Comparison of ENCODE assay signal across 11 mouse cellular contexts in the genomic region with DNA sequence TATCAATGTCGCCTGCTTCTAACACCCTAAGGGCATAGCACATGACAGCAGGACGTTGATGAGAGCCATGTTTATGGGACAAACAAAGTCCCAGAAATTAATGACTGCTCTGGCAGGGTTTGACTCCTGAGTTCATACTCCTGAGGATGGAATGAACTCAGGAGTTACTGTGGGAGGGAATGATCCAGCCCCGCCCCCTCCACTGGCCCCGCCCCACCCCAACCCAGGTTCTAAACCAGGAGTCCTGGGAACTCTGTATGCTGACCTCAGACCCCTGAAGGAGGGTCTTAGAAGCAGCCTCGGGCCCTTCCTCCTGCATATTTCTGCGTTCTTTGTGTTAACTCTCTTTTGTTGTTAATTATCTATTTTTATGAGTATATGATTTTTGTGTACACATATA. TPM values are rescaled to one million over a fixed set of nuclear protein-coding genes. Genes with fewer than 3 reads are reported as not detected.
"Had no signal": no experiment of that assay in that cellular context is flagged by ENCODE, and none has a peak within 500 bp of the region (broad histone marks: within the 10 kb centered on the region; RNA-seq: fewer than 3 reads in every experiment).

No protein-coding gene starts in this region.

- DNase-seq: kidney, adult 9 months; lung, adult 2 months; lung, postnatal 4 days; retina, postnatal 1 day; right cerebral cortex, postnatal 4 days; spleen, adult 18-20 months; thymus, postnatal 4 days had no signal

- H3K27me3 ChIP-seq: midbrain, embryonic 12.5 days; neural tube, embryonic 13.5 days had no signal

- H3K4me3 ChIP-seq: liver, embryonic 15.5 days; midbrain, embryonic 12.5 days; neural tube, embryonic 13.5 days had no signal

- H3K27ac ChIP-seq: liver, embryonic 15.5 days; midbrain, embryonic 12.5 days had no signal

- H3K9me3 ChIP-seq: liver, embryonic 15.5 days; midbrain, embryonic 12.5 days; neural tube, embryonic 13.5 days had no signal

RNA-seq across cellular contexts. Expression of gene Hes7, which starts 34.6 kb away (rescaled TPM):
- total RNA-seq: megakaryocyte, adult 5-6 weeks had no signal
